Comparison of ENCODE assay signal across 7 mouse cellular contexts in the genomic region with DNA sequence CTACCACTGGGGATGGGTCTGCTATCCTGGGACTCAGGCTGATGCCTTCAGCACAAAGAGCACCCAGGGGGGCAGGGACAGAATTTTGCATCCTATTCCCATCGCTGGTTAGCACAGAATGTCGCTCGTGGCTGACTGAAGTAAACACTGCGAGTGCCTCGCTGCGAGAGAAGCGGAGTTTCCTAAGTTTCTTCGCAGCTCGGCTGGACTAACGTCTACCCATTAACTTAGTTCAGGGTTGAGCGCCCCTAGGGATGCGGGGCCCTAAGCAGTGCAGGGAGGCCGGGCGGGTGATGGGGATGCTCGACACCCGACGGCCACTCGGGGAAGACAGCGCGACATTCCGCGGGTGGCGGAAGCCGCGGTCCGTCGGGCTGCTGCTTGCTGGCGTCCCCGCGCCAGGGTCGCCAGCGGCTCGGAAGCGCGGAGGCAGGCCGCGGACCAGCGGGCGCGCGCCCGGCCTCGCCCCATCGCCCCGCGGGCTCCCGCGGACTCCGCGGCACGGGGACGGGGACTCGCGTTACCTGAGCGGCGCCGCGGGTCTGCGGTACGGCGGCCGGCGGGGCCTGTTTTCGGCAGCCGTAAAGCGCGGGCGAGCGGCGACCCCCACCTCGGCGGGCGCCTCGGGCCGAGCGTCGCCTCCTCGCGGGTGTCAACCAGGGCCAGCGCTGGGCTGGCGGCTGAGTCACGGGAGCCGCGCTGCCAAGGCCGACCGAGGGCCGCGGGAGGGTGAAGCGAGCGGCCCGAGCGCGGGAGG. TPM values are rescaled to one million over a fixed set of nuclear protein-coding genes. Genes with fewer than 3 reads are reported as not detected.
A peak's percentile ranks its signal among the peaks of the same experiment; 100 is the strongest.
DNase-seq lines count a peak whose midpoint lies in the region; ATAC-seq lines count a peak whose summit lies in the region.

A gene (minus strand): TSS at position 707 of the 757 bp plus-strand sequence.

- H3K9me3 ChIP-seq in embryonic facial prominence, embryonic 13.5 days = no peaks in the 10 kb centered on the region
- H3K9me3 ChIP-seq in heart, embryonic 10.5 days = no peaks in the 10 kb centered on the region
- H3K9me3 ChIP-seq in kidney, embryonic 15.5 days (replicated peaks) = no peaks in the 10 kb centered on the region
- H3K9me3 ChIP-seq in limb, embryonic 15.5 days = no peaks in the 10 kb centered on the region

- H3K36me3 ChIP-seq in embryonic facial prominence, embryonic 13.5 days = no peaks in the 10 kb centered on the region
- H3K36me3 ChIP-seq in heart, embryonic 10.5 days = no peaks in the 10 kb centered on the region
- no peaks in the 10 kb centered on the region for H3K36me3 ChIP-seq in kidney, embryonic 15.5 days
- H3K36me3 ChIP-seq in limb, embryonic 15.5 days = no peaks in the 10 kb centered on the region

- ATAC-seq in embryonic facial prominence, embryonic 13.5 days (ENCODE audit: insufficient number of reproducible peaks, insufficient read depth, low FRiP score, low TSS enrichment, low read depth) = peak; percentile 81
- peak; percentile 98 for ATAC-seq in kidney, embryonic 15.5 days (replicated peaks; ENCODE audit: low FRiP score)
- peak; percentile 80 for ATAC-seq in limb, embryonic 15.5 days (ENCODE audit: insufficient number of reproducible peaks, low FRiP score, low TSS enrichment, low read depth)

- H3K27ac ChIP-seq in brown adipose tissue, adult 24 weeks (replicated peaks; ENCODE audit: low read depth, low read length) = no peak within 1 kb of the TSS
- H3K27ac ChIP-seq in embryonic facial prominence, embryonic 13.5 days = peak within 1 kb of the TSS; percentile 98
- H3K27ac ChIP-seq in heart, embryonic 10.5 days = peak within 1 kb of the TSS; percentile 89
- peak within 1 kb of the TSS; percentile 43 for H3K27ac ChIP-seq in kidney, embryonic 15.5 days
- peak within 1 kb of the TSS; percentile 96 for H3K27ac ChIP-seq in limb, embryonic 15.5 days

- under 1% methylated on average over 93 of the region's 93 CpGs for WGBS in embryonic facial prominence, embryonic 13.5 days
- WGBS in heart, embryonic 10.5 days = under 1% methylated on average over 89 of the region's 93 CpGs
- WGBS in kidney, embryonic 15.5 days = under 1% methylated on average over 72 of the region's 93 CpGs
- under 1% methylated on average over 93 of the region's 93 CpGs for WGBS in limb, embryonic 15.5 days

- no peaks in the 10 kb centered on the region for H3K27me3 ChIP-seq in embryonic facial prominence, embryonic 13.5 days
- no peaks in the 10 kb centered on the region for H3K27me3 ChIP-seq in heart, embryonic 10.5 days (ENCODE audit: insufficient read depth, poor library complexity, severe bottlenecking)
- H3K27me3 ChIP-seq in kidney, embryonic 15.5 days = 0 out of 2 replicates have a peak, but pooled peaks cover 4% of the 10 kb centered on the region
- H3K27me3 ChIP-seq in limb, embryonic 15.5 days = no peaks in the 10 kb centered on the region

- H3K4me2 ChIP-seq in embryonic facial prominence, embryonic 13.5 days = peak within 1 kb of the TSS; percentile 68
- H3K4me2 ChIP-seq in kidney, embryonic 15.5 days = peak within 1 kb of the TSS; percentile 75
- peak within 1 kb of the TSS; percentile 56 for H3K4me2 ChIP-seq in limb, embryonic 15.5 days

- H3K4me1 ChIP-seq in brown adipose tissue, adult 24 weeks (ENCODE audit: control insufficient read depth, insufficient read depth, insufficient read length, low read length) = no peaks in the 10 kb centered on the region
- H3K4me1 ChIP-seq in embryonic facial prominence, embryonic 13.5 days = peaks cover 3% of the 10 kb centered on the region; the same call in 1 of the 2 replicates
- H3K4me1 ChIP-seq in heart, embryonic 10.5 days = no peaks in the 10 kb centered on the region
- H3K4me1 ChIP-seq in kidney, embryonic 15.5 days = peaks cover 6% of the 10 kb centered on the region; the same call in 1 of the 2 replicates
- no peaks in the 10 kb centered on the region; the same call in 1 of the 2 replicates for H3K4me1 ChIP-seq in limb, embryonic 15.5 days

- peak within 1 kb of the TSS; percentile 45 for H3K4me3 ChIP-seq in brown adipose tissue, adult 24 weeks (ENCODE audit: insufficient read depth, low read depth, low read length)
- peak within 1 kb of the TSS; percentile 68 for H3K4me3 ChIP-seq in embryonic facial prominence, embryonic 13.5 days
- H3K4me3 ChIP-seq in heart, embryonic 10.5 days = peak within 1 kb of the TSS; percentile 77
- peak within 1 kb of the TSS; percentile 70 for H3K4me3 ChIP-seq in kidney, embryonic 15.5 days (replicated peaks)
- H3K4me3 ChIP-seq in limb, embryonic 15.5 days = peak within 1 kb of the TSS; percentile 74

- peak within 1 kb of the TSS; percentile 86 for H3K9ac ChIP-seq in embryonic facial prominence, embryonic 13.5 days
- peak within 1 kb of the TSS; percentile 66 for H3K9ac ChIP-seq in kidney, embryonic 15.5 days
- H3K9ac ChIP-seq in limb, embryonic 15.5 days = peak within 1 kb of the TSS; percentile 76

- DNase-seq in heart, embryonic 10.5 days (ENCODE audit: low spot score) = peak; percentile 81
- peak; percentile 76 for DNase-seq in neural tube, embryonic 10.5 days (ENCODE audit: extremely low spot score, low spot score)
- DNase-seq in urinary bladder, postnatal 14 days (ENCODE audit: low spot score) = peak; percentile 52

RNA-seq across cellular contexts. Expression of the gene that starts here (rescaled TPM):
- polyA plus RNA-seq in brown adipose tissue, adult 24 weeks (2012; ENCODE audit: insufficient read depth, insufficient read length, missing spikeins) = 0.67 TPM in 1 of 2 replicates, not detected in the other
- polyA plus RNA-seq in embryonic facial prominence, embryonic 13.5 days (2015; fragmentation: Nextera tagmentation; extraction: Ambion mirVana) = 2.0 and 2.3 TPM in 2 replicates
- 1.7 and 1.8 TPM in 2 replicates for polyA plus RNA-seq in heart, embryonic 10.5 days (2016; fragmentation: Nextera tagmentation; extraction: Ambion mirVana)
- polyA plus RNA-seq in kidney, embryonic 15.5 days (2015; fragmentation: Nextera tagmentation; extraction: Ambion mirVana) = 3.8 and 5.0 TPM in 2 replicates
- polyA plus RNA-seq in limb, embryonic 15.5 days (2015; fragmentation: Nextera tagmentation; extraction: Ambion mirVana) = 2.3 and 2.8 TPM in 2 replicates
